Mouse (Mus musculus) liver, embryonic 16.5 days (tissue): ENCODE data around the gene Shisa3. TPM values are rescaled to one million over a fixed set of nuclear protein-coding genes. Genes with fewer than 3 reads are reported as not detected.

Experiments used
- ATAC-seq: fragments of 200-750 bp; cut with Nextera tagmentation; 2 replicates; pipeline ENCODE4 v1.8.0; 2017; ENCODE audit warnings: low read depth, mild to moderate bottlenecking, moderate number of reproducible peaks, moderate library complexity
- H3K27ac ChIP-seq: fragments of 300-500 bp; sonication (generic); 2 replicates; pipeline ENCODE4 v1.5.1; 2014; ENCODE audit warnings: mild to moderate bottlenecking, low read length
- H3K27me3 ChIP-seq: fragments of 300-500 bp; sonication (generic); 2 replicates; pipeline ENCODE4 v1.6.1; 2014; ENCODE audit warnings: low read depth, low read length, mixed read lengths; ENCODE audit not compliant: control insufficient read depth, insufficient read depth
- H3K36me3 ChIP-seq: fragments of 300-500 bp; sonication (generic); 2 replicates; pipeline ENCODE4 v1.6.1; 2014; ENCODE audit warnings: mild to moderate bottlenecking; ENCODE audit not compliant: control insufficient read depth, insufficient read depth
- H3K4me1 ChIP-seq: fragments of 300-500 bp; sonication (generic); 2 replicates; pipeline ENCODE4 v1.6.1; 2014; ENCODE audit warnings: low read depth, low read length, mixed read lengths; ENCODE audit not compliant: control insufficient read depth
- H3K4me2 ChIP-seq: fragments of 300-500 bp; sonication (generic); 2 replicates; pipeline ENCODE4 v1.6.1; 2014; ENCODE audit warnings: low read depth, low read length, mixed read lengths
- H3K4me3 ChIP-seq: fragments of 300-500 bp; sonication (generic); 2 replicates; pipeline ENCODE4 v1.5.1; 2014; ENCODE audit warnings: low read depth, mild to moderate bottlenecking, low read length
- H3K9ac ChIP-seq: fragments of 300-500 bp; sonication (generic); 2 replicates; pipeline ENCODE4 v1.6.1; 2014; ENCODE audit warnings: low read depth, low read length
- H3K9me3 ChIP-seq: fragments of 300-500 bp; sonication (generic); replicated peaks from 2 replicates; pipeline ENCODE4 v1.6.1; 2016; ENCODE audit warnings: low read length; ENCODE audit not compliant: control insufficient read depth
- WGBS: fragments of 180-500 bp; shearing (Covaris S2); extraction: QIAGEN DNeasy Blood & Tissue Kit; methylation state at CpG from one replicate; pipeline ENCODE4 v1.1.7; 2014; ENCODE audit not compliant: insufficient replicate concordance; 5-methylcytosine and 5-hydroxymethylcytosine counted together
- polyA plus RNA-seq: library from polyadenylated mRNA; unstranded; fragments of >200 nt; fragmentation: Nextera tagmentation; extraction: Ambion mirVana; gene quantifications from 2 replicates; pipeline ENCODE4 v1.2.1, GENCODE M21; 2015

Gene Shisa3
- polyA plus RNA-seq, 1 experiment from 2014 or later = 0.47 TPM

DNA sequence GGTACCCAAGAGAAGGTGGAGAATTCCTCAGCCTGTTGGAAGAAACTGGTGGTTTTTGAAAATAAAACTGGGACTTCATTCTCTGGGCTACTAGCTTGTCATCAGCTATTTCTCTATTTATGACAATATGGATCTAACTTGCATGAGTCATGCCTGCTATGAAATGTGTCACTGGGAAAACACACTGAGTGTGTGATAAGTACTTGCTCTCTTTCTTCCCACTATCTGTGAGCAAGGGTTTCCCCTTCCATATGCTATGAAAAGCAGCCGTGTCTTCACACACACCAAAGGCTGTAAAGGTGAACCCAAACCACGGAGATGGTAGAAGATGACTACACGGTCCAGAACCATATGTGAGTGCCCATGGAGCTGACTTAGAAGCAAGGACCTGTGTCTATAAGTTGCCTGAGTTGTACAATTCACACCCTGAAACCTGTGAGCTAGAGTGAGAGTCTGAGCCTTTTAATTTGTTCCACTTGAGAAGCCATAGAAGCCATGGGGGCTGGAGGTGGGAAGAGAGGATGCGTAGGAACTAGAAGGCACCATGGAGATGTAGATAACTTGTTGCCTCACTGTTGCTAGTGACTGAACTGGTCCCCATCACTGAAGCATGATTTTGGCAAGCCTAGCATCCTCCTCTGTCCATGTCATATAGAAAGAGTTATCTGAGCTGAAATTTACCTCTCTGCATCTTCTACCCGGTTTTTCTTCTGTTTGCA is 36.0 kb downstream of the Shisa3 start:
- Histone ChIP-seq H3K4me3 (no peak overlapping the region), H3K36me3 (peaks cover 22% of the 10 kb centered on the region), H3K4me1 (no peaks in the 10 kb centered on the region), H3K4me2 (no peak overlapping the region), H3K9ac (no peak overlapping the region), H3K27me3 (no peaks in the 10 kb centered on the region), H3K27ac (no peak overlapping the region), H3K9me3 (no peaks in the 10 kb centered on the region)
- WGBS = 81% methylated on average over 5 of the region's 5 CpGs
- ATAC-seq = no peak

DNA sequence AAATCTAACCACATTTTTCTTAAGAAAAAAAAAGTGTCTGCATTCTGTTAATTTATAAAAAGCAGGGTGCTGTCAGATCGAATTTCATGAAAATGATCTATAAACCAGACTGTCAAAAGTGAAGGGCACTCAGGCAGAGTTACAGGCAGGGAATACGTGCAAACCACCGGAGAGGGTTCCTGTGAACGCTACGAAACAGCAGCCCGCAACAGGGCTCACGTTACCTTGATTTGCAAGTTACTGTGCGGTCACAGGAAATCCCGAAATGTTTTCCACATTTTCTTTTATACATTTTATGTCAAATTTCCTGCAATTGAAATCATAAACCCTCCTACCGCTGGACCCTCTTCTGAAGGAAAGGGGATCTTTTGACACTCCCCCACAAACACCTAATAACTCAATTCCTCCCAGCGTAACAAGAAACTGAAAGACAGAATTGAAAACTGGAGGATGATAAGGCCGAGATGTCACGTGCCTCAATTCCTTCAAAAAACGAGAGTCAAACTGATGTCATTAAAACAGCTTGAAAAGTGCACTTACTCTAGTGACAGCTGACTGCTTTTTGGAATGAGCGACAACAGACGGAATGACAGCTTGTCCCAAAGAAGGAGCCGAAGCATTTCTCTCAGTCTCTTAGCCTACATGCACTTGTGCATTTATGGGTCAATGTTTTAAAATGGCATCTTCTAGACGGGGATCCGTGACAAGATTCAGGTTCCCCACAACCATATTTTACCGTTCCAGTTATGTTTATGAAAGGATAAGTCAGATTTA is 39.3 kb downstream of the Shisa3 start:
- Histone ChIP-seq H3K27ac (no peak overlapping the region), H3K9ac (no peak overlapping the region), H3K36me3 (peaks cover 40% of the 10 kb centered on the region), H3K4me3 (no peak overlapping the region), H3K4me2 (no peak overlapping the region), H3K27me3 (no peaks in the 10 kb centered on the region), H3K4me1 (no peaks in the 10 kb centered on the region), H3K9me3 (no peaks in the 10 kb centered on the region)
- WGBS = 87% methylated on average over 20 of the region's 20 CpGs
- no peak for ATAC-seq

DNA sequence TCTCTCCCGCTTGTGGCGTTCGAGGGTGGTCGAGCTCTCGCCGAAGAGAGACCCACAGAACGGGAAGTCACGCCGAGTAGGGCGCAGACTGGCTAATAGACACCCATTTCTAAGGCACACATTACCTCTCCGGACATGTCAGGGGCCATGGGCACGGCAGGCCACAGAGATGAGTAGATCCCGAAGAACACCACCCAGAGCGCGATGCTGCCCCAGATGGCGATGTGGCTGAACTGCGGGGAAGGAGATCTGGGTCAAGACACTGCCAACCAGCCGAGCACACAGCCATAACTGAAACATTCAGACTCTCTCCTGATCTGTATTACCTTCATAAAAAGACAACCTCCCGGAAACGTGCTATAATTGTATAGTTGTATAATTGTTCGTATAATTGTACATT is 39.9 kb downstream of the Shisa3 start:
- Histone ChIP-seq H3K36me3 (peaks cover 43% of the 10 kb centered on the region), H3K27ac (no peak overlapping the region), H3K9ac (no peak overlapping the region), H3K9me3 (no peaks in the 10 kb centered on the region), H3K27me3 (no peaks in the 10 kb centered on the region), H3K4me1 (no peaks in the 10 kb centered on the region), H3K4me3 (no peak overlapping the region), H3K4me2 (no peak overlapping the region)
- whole genome bisulfite sequencing = 82% methylated on average over 21 of the region's 21 CpGs
- no peak for ATAC-seq

GRCm38 (mm10) chr5:67649156-67649555 is 41.5 kb downstream of the Shisa3 start:
- Histone ChIP-seq H3K27ac (no peak overlapping the region), H3K9me3 (no peaks in the 10 kb centered on the region), H3K4me1 (no peaks in the 10 kb centered on the region), H3K27me3 (no peaks in the 10 kb centered on the region), H3K4me3 (no peak overlapping the region), H3K36me3 (peaks cover 45% of the 10 kb centered on the region), H3K4me2 (no peak overlapping the region), H3K9ac (no peak overlapping the region)
- 69% methylated on average over 4 of the region's 4 CpGs for WGBS
- ATAC-seq = no peak

DNA sequence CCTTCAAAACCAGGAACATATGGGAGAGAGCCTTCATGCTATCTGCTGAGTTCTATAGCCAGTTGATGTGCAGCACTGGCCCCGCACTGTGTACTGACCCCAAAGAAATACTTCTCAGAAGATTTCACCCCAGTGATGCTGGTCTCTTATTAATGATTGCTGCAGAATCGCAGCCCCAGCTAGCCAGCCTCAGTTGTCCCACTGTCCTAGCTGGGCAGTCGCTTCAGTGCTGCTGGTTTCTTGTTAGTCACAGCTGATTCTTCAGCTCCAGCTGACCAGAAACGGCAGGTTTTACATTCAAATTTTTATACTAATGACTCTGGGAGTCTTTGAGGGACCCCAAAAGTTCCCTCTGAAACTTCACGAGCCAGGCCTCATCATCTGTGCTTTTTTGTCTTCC is 42.3 kb downstream of the Shisa3 start:
- H3K9ac ChIP-seq = no peak overlapping the region
- no peak overlapping the region for H3K4me3 ChIP-seq
- peaks cover 47% of the 10 kb centered on the region for H3K36me3 ChIP-seq
- no peaks in the 10 kb centered on the region for H3K27me3 ChIP-seq
- no peaks in the 10 kb centered on the region for H3K4me1 ChIP-seq
- H3K4me2 ChIP-seq = no peak overlapping the region
- no peak for ATAC-seq
- H3K9me3 ChIP-seq = no peaks in the 10 kb centered on the region
- 83% methylated on average over 5 of the region's 5 CpGs for WGBS
- no peak overlapping the region for H3K27ac ChIP-seq

GRCm38 (mm10) chr5:67652468-67652867 is 44.8 kb downstream of the Shisa3 start:
- no peak overlapping the region for H3K4me3 ChIP-seq
- H3K9ac ChIP-seq = no peak overlapping the region
- 80% methylated on average over 4 of the region's 4 CpGs for WGBS
- no peaks in the 10 kb centered on the region for H3K4me1 ChIP-seq
- H3K27me3 ChIP-seq = no peaks in the 10 kb centered on the region
- H3K4me2 ChIP-seq = no peak overlapping the region
- no peaks in the 10 kb centered on the region for H3K9me3 ChIP-seq
- no peak overlapping the region for H3K27ac ChIP-seq
- H3K36me3 ChIP-seq = peaks cover 44% of the 10 kb centered on the region
- no peak for ATAC-seq

DNA sequence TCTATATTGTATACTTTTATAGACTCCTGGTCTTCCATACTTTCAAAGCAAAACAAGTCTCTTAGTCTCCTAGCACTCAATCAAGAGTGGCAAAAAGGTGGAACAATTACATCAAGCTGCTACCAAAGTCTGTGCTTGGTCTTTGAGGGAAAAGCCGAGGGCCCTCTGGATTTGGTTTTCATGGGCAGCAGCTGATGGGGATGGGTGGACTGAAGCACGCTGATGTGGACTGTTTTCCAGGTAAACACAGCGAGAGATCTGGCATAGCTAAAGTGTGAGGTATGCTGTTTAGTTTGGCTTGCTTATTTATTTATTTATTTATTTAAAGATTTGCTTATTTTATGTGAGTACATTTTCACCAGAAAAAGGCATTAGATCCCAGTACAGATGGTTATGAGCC is 45.9 kb downstream of the Shisa3 start:
- no peak overlapping the region for H3K4me3 ChIP-seq
- no peaks in the 10 kb centered on the region for H3K9me3 ChIP-seq
- ATAC-seq = no peak
- H3K27ac ChIP-seq = no peak overlapping the region
- H3K27me3 ChIP-seq = no peaks in the 10 kb centered on the region
- peaks cover 35% of the 10 kb centered on the region for H3K36me3 ChIP-seq
- WGBS = 93% methylated on average over 3 of the region's 3 CpGs
- H3K9ac ChIP-seq = no peak overlapping the region
- H3K4me2 ChIP-seq = no peak overlapping the region
- no peaks in the 10 kb centered on the region for H3K4me1 ChIP-seq

GRCm38 (mm10) chr5:67654572-67654971 is 46.9 kb downstream of the Shisa3 start:
- no peak overlapping the region for H3K9ac ChIP-seq
- H3K4me3 ChIP-seq = no peak overlapping the region
- no peaks in the 10 kb centered on the region for H3K9me3 ChIP-seq
- 87% methylated on average over 5 of the region's 5 CpGs for WGBS
- no peaks in the 10 kb centered on the region for H3K27me3 ChIP-seq
- no peaks in the 10 kb centered on the region for H3K4me1 ChIP-seq
- peaks cover 29% of the 10 kb centered on the region for H3K36me3 ChIP-seq
- H3K27ac ChIP-seq = no peak overlapping the region
- ATAC-seq = no peak
- H3K4me2 ChIP-seq = no peak overlapping the region
